Mouse (Mus musculus): ENCODE measurements at regions not wholly inside any gene's neighbourhood (a gene's known extent, or its start where the extent isn't known, plus 50 kb on each side); places are given as distances from the start of the nearest gene placed in this dataset.
A peak's percentile ranks its signal among the peaks of the same experiment; 100 is the strongest.

DNA sequence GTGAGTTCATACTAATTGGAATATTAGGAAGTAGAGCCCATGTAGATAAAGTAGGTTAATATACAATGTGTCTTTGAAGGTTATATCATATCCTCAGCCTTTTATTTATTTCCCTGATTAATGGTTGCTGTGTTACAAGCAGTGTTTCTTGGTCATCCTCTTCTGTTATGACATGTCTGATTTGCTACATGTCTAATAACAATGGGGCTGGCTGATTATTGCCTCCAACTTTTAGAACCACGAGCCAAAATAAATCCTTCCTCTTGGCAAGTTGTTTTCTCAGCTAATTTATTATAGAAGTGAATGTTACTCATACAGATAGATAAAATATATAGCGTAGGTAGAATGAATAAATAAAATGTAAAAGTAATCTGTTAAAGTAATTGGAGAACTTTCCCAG lies 124.8 kb upstream of the Rgmb start:
- H3K4me2 ChIP-seq = no peak overlapping the region
- no peak overlapping the region for H3K27ac ChIP-seq (ENCODE audit: low read depth, low read length)
- no peaks in the 10 kb centered on the region for H3K27me3 ChIP-seq (ENCODE audit: control insufficient read depth, insufficient read depth, low read length)
- H3K4me3 ChIP-seq (ENCODE audit: low read depth, low read length) = no peak overlapping the region
- DNase-seq (ENCODE audit: low spot score, missing footprints) (no peak), ATAC-seq (ENCODE audit: low FRiP score) (no peak)
- H3K36me3 ChIP-seq (ENCODE audit: control insufficient read depth, insufficient read depth, low read length) = no peaks in the 10 kb centered on the region
- H3K4me1 ChIP-seq (ENCODE audit: control insufficient read depth, insufficient read depth, low read length) = no peaks in the 10 kb centered on the region
- H3K9me3 ChIP-seq (ENCODE audit: control insufficient read depth, low read length) = 0 out of 2 replicates have a peak, but pooled peaks cover 2% of the 10 kb centered on the region
- WGBS = 82% methylated on average over 2 of the region's 2 CpGs
- H3K9ac ChIP-seq (ENCODE audit: low read length) = no peak overlapping the region

DNA sequence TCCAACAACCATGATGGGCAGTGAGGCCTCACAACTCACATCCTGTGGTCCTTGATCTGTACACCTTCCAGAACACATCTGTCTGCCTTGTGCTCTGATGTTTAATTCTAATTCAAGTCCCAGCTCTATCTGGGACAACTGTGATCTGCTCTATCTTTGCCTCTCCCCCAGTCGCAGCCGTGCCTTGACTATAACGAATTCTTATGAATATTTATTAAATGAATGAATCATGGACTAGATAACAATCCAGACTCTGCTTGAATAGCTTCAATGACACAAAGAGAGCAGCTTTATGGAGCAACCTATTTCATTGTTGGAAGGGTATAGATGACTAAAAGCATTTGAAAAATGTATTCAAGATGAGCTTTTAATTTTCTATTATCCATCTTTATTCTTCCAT lies 120.8 kb upstream of the Rgmb start:
- ATAC-seq (ENCODE audit: low FRiP score) (peak; percentile 66; the same call in 1 of the 2 replicates), DNase-seq (ENCODE audit: low spot score, missing footprints) (peak; percentile 82)
- Histone ChIP-seq H3K36me3 (ENCODE audit: control insufficient read depth, insufficient read depth, low read length) (no peaks in the 10 kb centered on the region), H3K4me1 (ENCODE audit: control insufficient read depth, insufficient read depth, low read length) (no peaks in the 10 kb centered on the region), H3K9me3 (ENCODE audit: control insufficient read depth, low read length) (0 out of 2 replicates have a peak, but pooled peaks cover 2% of the 10 kb centered on the region), H3K27ac (ENCODE audit: low read depth, low read length) (no peak overlapping the region), H3K4me2 (no peak overlapping the region), H3K27me3 (ENCODE audit: control insufficient read depth, insufficient read depth, low read length) (no peaks in the 10 kb centered on the region), H3K9ac (ENCODE audit: low read length) (no peak overlapping the region), H3K4me3 (ENCODE audit: low read depth, low read length) (no peak overlapping the region)
- 53% methylated on average over 3 of the region's 3 CpGs for WGBS

- no peak overlapping the region for H3K27ac ChIP-seq (ENCODE audit: low read depth, low read length)
- H3K36me3 ChIP-seq (ENCODE audit: control insufficient read depth, insufficient read depth, low read length) = no peaks in the 10 kb centered on the region
- WGBS = 85% methylated on average over 6 of the region's 6 CpGs
- H3K4me3 ChIP-seq (ENCODE audit: low read depth, low read length) = no peak overlapping the region
- H3K4me2 ChIP-seq = no peak overlapping the region
- DNase-seq (ENCODE audit: low spot score, missing footprints) = peak; percentile 69
- H3K9me3 ChIP-seq (ENCODE audit: control insufficient read depth, low read length) = 0 out of 2 replicates have a peak, but pooled peaks cover 2% of the 10 kb centered on the region
- no peaks in the 10 kb centered on the region for H3K4me1 ChIP-seq (ENCODE audit: control insufficient read depth, insufficient read depth, low read length)
- no peak for ATAC-seq (ENCODE audit: low FRiP score)
- no peak overlapping the region for H3K9ac ChIP-seq (ENCODE audit: low read length)
- no peaks in the 10 kb centered on the region for H3K27me3 ChIP-seq (ENCODE audit: control insufficient read depth, insufficient read depth, low read length)
These were observed 118.9 kb upstream of the Rgmb start for GRCm38 (mm10) chr17:15949753-15950152.

- Histone ChIP-seq H3K27me3 (ENCODE audit: control insufficient read depth, insufficient read depth, low read length) (no peaks in the 10 kb centered on the region), H3K4me3 (ENCODE audit: low read depth, low read length) (no peak overlapping the region), H3K4me1 (ENCODE audit: control insufficient read depth, insufficient read depth, low read length) (peaks cover 2% of the 10 kb centered on the region; the same call in 1 of the 2 replicates), H3K27ac (ENCODE audit: low read depth, low read length) (no peak overlapping the region; the same call in 1 of the 2 replicates), H3K4me2 (no peak overlapping the region), H3K9ac (ENCODE audit: low read length) (no peak overlapping the region), H3K36me3 (ENCODE audit: control insufficient read depth, insufficient read depth, low read length) (no peaks in the 10 kb centered on the region), H3K9me3 (ENCODE audit: control insufficient read depth, low read length) (no peaks in the 10 kb centered on the region)
- DNase-seq (ENCODE audit: low spot score, missing footprints) (peak; percentile 84), ATAC-seq (ENCODE audit: low FRiP score) (peak; percentile 77)
- WGBS = 17% methylated on average over 4 of the region's 4 CpGs
These were observed 111.5 kb upstream of the Rgmb start for GRCm38 (mm10) chr17:15942378-15942777.

- no peak overlapping the region for H3K4me2 ChIP-seq
- ATAC-seq (ENCODE audit: low FRiP score) (peak; percentile 65), DNase-seq (ENCODE audit: low spot score, missing footprints) (no peak)
- no peak overlapping the region for H3K27ac ChIP-seq (ENCODE audit: low read depth, low read length)
- no peak overlapping the region for H3K4me3 ChIP-seq (ENCODE audit: low read depth, low read length)
- H3K36me3 ChIP-seq (ENCODE audit: control insufficient read depth, insufficient read depth, low read length) = no peaks in the 10 kb centered on the region
- no peaks in the 10 kb centered on the region for H3K9me3 ChIP-seq (ENCODE audit: control insufficient read depth, low read length)
- H3K4me1 ChIP-seq (ENCODE audit: control insufficient read depth, insufficient read depth, low read length) = no peaks in the 10 kb centered on the region
- 52% methylated on average over 4 of the region's 4 CpGs for WGBS
- H3K27me3 ChIP-seq (ENCODE audit: control insufficient read depth, insufficient read depth, low read length) = no peaks in the 10 kb centered on the region
- H3K9ac ChIP-seq (ENCODE audit: low read length) = no peak overlapping the region
These were observed 87.8 kb upstream of the Rgmb start for GRCm38 (mm10) chr17:15918609-15919008.

DNA sequence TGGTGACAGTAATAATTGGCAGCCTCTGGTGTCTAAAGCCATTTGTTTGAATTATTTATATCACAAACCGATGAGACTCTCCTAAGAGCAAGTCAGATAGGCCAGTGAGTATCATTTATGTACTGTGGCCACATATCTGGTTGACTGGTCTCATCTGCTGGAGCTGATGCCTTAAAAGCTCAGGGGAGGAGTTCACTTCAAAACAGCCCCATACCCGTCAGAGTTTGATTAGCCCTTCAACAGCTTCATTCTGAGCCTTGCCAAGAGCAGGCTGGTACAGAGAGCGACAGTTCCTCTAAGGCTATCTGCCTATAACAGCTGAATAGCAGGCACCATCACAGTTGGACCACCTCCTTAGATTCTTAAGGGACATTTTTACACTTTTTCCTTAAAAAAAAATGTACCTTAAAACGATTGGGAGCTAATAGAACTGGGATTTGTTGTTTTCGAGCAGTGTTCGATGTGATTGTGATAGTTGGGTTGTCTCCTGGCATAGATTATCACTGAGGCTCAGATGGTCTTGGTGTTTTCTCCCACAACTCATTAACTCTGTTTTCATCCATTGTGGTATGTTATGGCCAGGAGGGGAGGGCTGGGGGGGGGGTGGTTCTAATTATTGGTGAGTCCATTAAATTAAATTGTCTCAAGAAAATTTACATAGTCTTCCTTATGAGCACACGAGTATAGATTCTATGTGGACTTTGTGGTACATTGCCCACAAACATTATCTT lies 68.0 kb upstream of the Rgmb start:
- H3K9ac ChIP-seq (ENCODE audit: low read length) = no peak overlapping the region
- DNase-seq (ENCODE audit: low spot score, missing footprints) = no peak
- H3K9me3 ChIP-seq (ENCODE audit: control insufficient read depth, low read length) = no peaks in the 10 kb centered on the region
- no peaks in the 10 kb centered on the region for H3K36me3 ChIP-seq (ENCODE audit: control insufficient read depth, insufficient read depth, low read length)
- H3K4me3 ChIP-seq (ENCODE audit: low read depth, low read length) = no peak overlapping the region
- 74% methylated on average over 7 of the region's 7 CpGs for WGBS
- H3K4me1 ChIP-seq (ENCODE audit: control insufficient read depth, insufficient read depth, low read length) = no peaks in the 10 kb centered on the region
- H3K27ac ChIP-seq (ENCODE audit: low read depth, low read length) = no peak overlapping the region
- no peak overlapping the region for H3K4me2 ChIP-seq
- peak; percentile 57 for ATAC-seq (ENCODE audit: low FRiP score)
- no peaks in the 10 kb centered on the region for H3K27me3 ChIP-seq (ENCODE audit: control insufficient read depth, insufficient read depth, low read length)

DNA sequence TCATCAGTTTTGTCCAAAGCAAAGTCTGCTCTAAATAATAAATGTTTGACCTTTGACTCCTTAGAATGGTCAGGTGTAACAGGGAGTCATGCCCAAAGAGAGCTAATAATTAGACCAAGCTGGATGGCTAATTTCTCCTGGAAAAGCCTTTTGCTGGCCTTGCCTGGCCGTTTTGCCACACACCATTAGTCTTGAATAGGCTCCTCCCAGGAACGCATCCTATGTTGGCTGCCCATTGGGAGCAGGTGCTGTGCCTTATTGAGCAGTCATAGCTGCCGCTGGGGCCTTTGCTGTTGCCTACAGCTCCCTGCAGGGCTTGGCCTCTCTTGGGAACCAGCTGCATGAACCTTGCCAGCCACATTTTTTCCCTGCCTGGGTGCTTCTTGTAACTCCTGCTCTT lies 65.1 kb upstream of the Rgmb start:
- 20% methylated on average over 3 of the region's 3 CpGs for WGBS
- ATAC-seq (ENCODE audit: low FRiP score) (no peak), DNase-seq (ENCODE audit: low spot score, missing footprints) (no peak)

DNA sequence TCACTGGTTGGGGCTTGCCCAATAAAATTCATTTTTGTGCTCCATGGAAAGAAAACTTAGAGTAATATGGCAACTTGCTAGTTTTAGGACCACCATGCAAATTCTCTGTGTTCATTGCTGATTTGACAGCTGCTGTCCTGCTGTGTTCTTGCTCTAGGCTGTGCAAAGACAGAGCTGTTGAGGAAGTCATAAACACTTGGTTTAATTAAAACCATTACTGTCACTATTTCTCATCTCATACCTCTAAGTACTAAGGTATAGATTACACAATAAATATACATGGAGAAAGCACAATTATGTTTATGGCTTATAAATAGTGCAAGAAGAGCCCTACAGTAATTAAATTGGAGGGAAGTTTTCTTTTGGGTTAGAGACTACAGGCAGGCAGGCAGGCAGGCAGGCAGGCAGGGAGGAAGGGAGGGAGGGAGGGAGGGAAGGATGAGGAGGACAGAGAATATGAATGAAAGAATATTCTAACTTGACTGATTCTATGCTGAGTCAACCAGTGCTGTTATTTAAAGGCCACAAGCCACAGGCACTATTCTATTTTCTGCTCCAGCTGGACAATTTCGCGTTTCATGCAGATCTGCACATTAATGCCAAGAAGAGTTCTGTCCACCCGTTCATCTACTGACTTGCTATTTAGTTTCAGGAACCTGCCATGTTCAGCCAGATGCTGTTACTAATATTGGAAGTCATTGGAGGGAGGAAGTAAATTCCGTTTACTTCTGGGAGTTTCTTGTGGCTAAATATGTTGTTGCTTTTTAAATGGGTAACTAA lies 61.2 kb upstream of the Rgmb start:
- no peak for ATAC-seq (ENCODE audit: low FRiP score)
- no peak overlapping the region for H3K4me3 ChIP-seq (ENCODE audit: low read depth, low read length)
- DNase-seq (ENCODE audit: low spot score, missing footprints) = no peak

More for the DNA sequence above, 65.1 kb upstream of the Rgmb start:
- no peaks in the 10 kb centered on the region for H3K9me3 ChIP-seq (ENCODE audit: control insufficient read depth, low read length)
- H3K4me3 ChIP-seq (ENCODE audit: low read depth, low read length) = no peak overlapping the region
- no peaks in the 10 kb centered on the region for H3K27me3 ChIP-seq (ENCODE audit: control insufficient read depth, insufficient read depth, low read length)
- H3K4me2 ChIP-seq = no peak overlapping the region
- no peak overlapping the region for H3K9ac ChIP-seq (ENCODE audit: low read length)
- H3K36me3 ChIP-seq (ENCODE audit: control insufficient read depth, insufficient read depth, low read length) = no peaks in the 10 kb centered on the region
- H3K27ac ChIP-seq (ENCODE audit: low read depth, low read length) = no peak overlapping the region
- no peaks in the 10 kb centered on the region for H3K4me1 ChIP-seq (ENCODE audit: control insufficient read depth, insufficient read depth, low read length)

GRCm38 (mm10) chr17:15890595-15891140 lies 59.8 kb upstream of the Rgmb start:
- Histone ChIP-seq H3K36me3 (ENCODE audit: control insufficient read depth, insufficient read depth, low read length) (no peaks in the 10 kb centered on the region), H3K27me3 (ENCODE audit: control insufficient read depth, insufficient read depth, low read length) (no peaks in the 10 kb centered on the region), H3K9ac (ENCODE audit: low read length) (no peak overlapping the region), H3K9me3 (ENCODE audit: control insufficient read depth, low read length) (no peaks in the 10 kb centered on the region; the same call in 1 of the 2 replicates), H3K4me1 (ENCODE audit: control insufficient read depth, insufficient read depth, low read length) (no peaks in the 10 kb centered on the region), H3K4me3 (ENCODE audit: low read depth, low read length) (no peak overlapping the region), H3K27ac (ENCODE audit: low read depth, low read length) (no peak overlapping the region), H3K4me2 (no peak overlapping the region)
- no peak for DNase-seq (ENCODE audit: low spot score, missing footprints)
- no peak for ATAC-seq (ENCODE audit: low FRiP score)
- 91% methylated on average over 4 of the region's 4 CpGs for WGBS

More for the DNA sequence above, 61.2 kb upstream of the Rgmb start:
- Histone ChIP-seq H3K9ac (ENCODE audit: low read length) (no peak overlapping the region), H3K4me2 (no peak overlapping the region), H3K4me1 (ENCODE audit: control insufficient read depth, insufficient read depth, low read length) (no peaks in the 10 kb centered on the region), H3K27ac (ENCODE audit: low read depth, low read length) (no peak overlapping the region), H3K27me3 (ENCODE audit: control insufficient read depth, insufficient read depth, low read length) (no peaks in the 10 kb centered on the region), H3K9me3 (ENCODE audit: control insufficient read depth, low read length) (no peaks in the 10 kb centered on the region; the same call in 1 of the 2 replicates), H3K36me3 (ENCODE audit: control insufficient read depth, insufficient read depth, low read length) (no peaks in the 10 kb centered on the region)
- WGBS = 80% methylated on average over 4 of the region's 4 CpGs
